Mouse (Mus musculus) B cell, adult 2 months (primary cell): ENCODE data around the gene Slc26a8.
A peak's percentile ranks its signal among the peaks of the same experiment; 100 is the strongest.
"Not testable (repeated sequence)": the region's sequence is repeated elsewhere in the genome, so short reads cannot be mapped to it uniquely, and the experiment has no call there.

ENCODE experiments used
- DNase-seq, 2 experiments: peaks; one replicate each; pipeline ENCODE4 v3.0.0; 2022

Slc26a8 gene

GRCm38 (mm10) chr17:28689586-28690283 lies at the start of gene Slc26a8:
Gene Slc26a8, minus strand, starts transcription at chr17:28690233.
- peak; percentile 13 to 31 for DNase-seq

GRCm38 (mm10) chr17:28739244-28739643 lies 49.2 kb upstream of the Slc26a8 start:
- no peak for DNase-seq

GRCm38 (mm10) chr17:28737973-28738372 lies 47.9 kb upstream of the Slc26a8 start:
- no peak for DNase-seq

- no peak for DNase-seq
These were observed 46.5 kb upstream of the Slc26a8 start for GRCm38 (mm10) chr17:28736486-28736885.

- DNase-seq: no peak
These were observed 45.5 kb upstream of the Slc26a8 start for GRCm38 (mm10) chr17:28735317-28736105.

DNA sequence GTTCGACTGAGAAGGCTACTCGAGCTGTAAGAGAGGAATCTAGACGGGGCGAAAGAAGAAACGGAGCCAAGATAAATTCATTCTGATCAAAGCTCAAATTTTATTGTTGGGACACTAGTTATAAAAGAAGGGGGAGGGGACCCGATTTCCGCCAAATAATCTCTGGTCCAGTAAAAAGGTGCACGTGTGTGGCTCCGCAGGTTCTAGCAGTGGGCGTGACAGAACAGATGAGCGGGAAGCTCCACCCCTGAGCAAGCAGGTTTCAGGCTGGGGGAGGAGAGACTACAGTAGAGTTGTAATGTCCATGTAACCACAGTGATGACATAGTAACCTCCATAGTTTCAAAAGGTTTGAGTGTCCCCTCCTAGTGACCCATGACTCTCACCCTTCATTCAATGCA lies 37.5 kb upstream of the Slc26a8 start:
- DNase-seq: not testable (repeated sequence)

GRCm38 (mm10) chr17:28725783-28726182 lies 35.8 kb upstream of the Slc26a8 start, which contains the start of gene AC170998.1:
Gene AC170998.1, plus strand, starts transcription at chr17:28726083.
- DNase-seq: no peak

- no peak for DNase-seq
These were observed 27.5 kb upstream of the Slc26a8 start for GRCm38 (mm10) chr17:28717535-28717934.

GRCm38 (mm10) chr17:28715832-28716548 lies 26.0 kb upstream of the Slc26a8 start:
- DNase-seq: no peak

GRCm38 (mm10) chr17:28714006-28714405 lies 24.0 kb upstream of the Slc26a8 start:
- DNase-seq: peak in 1 of 2 experiments; percentile 14

- DNase-seq: no peak
These were observed 22.3 kb upstream of the Slc26a8 start for GRCm38 (mm10) chr17:28712305-28712704.

- no peak for DNase-seq
These were observed 21.2 kb upstream of the Slc26a8 start for GRCm38 (mm10) chr17:28711237-28711636.

DNA sequence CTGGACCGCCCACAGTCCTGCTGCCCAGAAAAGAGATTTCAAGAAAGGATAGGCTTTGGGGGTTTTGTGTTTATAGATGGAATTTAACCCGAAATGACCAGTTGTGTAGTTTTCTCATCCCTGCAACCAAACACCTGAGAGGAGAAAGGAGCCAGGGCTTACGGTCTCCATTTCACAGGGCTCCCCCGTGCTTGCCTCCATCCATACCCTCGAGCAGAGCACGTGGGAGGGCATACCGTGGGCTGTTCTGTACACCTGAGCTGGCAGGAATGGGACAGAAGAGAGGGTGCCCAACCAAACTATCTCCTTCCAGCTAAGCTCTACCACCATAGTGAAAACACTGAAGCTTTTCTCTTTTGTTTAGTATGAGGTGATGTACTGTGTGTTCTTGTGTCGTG lies 20.3 kb upstream of the Slc26a8 start:
- no peak for DNase-seq

DNA sequence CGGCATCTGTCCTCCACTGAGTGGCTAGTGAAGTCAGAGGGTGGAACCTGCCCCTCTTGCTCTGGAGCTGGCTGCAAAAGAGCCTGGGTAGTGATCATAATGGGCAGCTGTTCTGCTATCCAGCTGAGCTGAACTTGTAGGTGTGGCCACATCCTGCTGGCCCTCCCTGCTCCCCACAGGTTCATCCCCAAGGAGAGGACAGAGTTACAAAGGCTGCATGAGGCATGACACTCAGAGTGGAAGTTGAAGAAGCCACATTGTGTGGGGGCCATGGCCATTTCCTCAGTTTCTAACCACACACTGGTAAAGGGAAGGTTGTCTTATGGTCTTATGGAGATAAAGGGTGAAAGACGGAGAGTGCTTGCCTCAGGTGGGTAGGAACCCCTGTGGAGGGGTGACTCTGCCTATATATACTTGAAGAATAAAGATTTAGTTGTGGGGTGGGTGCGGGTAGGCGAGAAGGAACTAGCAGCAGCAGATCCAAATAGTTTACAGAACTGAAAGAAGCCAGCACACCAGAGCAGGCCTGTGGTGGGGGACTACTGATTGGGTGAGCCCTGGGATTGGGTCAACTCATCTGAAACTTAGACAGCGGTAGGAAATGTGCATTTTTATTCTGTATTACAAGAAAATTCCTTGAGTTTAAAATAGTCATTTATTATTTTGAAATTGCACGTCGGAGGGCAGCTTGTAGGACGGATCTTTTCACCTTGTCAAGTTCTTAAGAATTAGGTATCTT lies 19.7 kb upstream of the Slc26a8 start:
- DNase-seq: peak; percentile 35 to 39

DNA sequence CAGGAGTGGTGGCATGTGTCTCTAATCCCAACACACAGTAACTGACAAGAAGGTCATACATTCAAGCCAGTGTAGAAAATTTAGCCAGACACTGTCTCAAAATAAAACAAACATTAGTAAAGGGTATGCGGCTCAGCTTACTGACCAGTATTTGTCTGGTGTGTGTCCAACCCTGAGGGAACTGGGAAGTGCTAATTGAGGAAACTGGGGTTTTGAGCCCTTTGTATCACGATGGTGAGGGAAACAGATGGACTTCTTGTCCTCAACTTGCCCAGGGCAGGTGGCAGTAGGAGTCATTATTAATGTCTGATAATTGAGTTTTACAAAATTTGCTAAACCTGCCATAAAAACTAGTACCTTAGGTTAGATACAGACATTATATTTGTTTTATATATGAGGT lies 19.0 kb upstream of the Slc26a8 start:
- no peak for DNase-seq

- DNase-seq: no peak
These were observed 17.8 kb upstream of the Slc26a8 start for GRCm38 (mm10) chr17:28707816-28708215.

DNA sequence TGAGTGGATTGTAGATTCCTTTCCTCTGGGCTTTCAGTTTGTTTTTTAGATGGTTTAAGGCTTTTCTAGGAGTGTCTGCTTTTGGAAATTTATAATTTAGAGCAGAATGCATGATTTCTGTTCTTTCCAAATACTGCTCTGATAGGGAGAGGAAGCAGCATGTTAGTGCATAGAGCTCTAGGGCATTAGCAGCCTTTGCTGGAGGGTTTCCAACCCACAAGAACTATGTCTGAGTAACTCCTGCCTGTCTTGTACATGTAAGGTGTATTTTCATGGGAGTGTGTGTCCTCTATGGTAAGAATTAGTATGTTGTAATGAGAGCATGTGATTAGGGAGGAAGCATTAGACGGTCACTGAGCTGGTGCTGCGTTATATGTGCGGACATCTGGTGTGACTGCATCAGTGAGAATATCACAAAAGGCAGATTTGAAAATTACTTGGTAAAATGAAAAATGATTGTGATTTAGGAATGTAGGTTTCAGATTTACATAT lies 17.1 kb upstream of the Slc26a8 start:
- DNase-seq: no peak

GRCm38 (mm10) chr17:28706697-28707096 lies 16.7 kb upstream of the Slc26a8 start:
- no peak for DNase-seq

DNA sequence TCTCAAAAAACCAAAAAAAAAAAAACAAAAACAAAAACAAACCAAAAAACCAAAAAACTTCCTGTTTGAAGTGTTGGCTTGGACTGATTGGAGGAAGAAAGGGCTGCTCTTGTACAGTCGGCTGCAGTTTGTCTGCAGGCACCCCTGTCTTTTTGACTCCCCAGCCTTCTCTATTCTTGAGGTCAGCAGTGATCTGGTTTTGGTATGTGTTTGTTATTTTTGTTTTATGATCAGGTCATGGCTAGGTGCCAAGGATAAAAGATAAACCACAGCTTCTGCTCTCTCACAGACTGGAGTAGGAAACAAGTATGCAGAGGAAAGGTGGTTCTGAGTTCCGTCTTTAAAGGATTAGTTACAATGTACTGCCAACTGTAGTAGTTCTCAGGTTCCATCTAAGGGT lies 12.6 kb upstream of the Slc26a8 start:
- DNase-seq: no peak

GRCm38 (mm10) chr17:28701737-28702136 lies 11.7 kb upstream of the Slc26a8 start:
- DNase-seq: no peak

GRCm38 (mm10) chr17:28701171-28701570 lies 11.1 kb upstream of the Slc26a8 start:
- DNase-seq: no peak

DNA sequence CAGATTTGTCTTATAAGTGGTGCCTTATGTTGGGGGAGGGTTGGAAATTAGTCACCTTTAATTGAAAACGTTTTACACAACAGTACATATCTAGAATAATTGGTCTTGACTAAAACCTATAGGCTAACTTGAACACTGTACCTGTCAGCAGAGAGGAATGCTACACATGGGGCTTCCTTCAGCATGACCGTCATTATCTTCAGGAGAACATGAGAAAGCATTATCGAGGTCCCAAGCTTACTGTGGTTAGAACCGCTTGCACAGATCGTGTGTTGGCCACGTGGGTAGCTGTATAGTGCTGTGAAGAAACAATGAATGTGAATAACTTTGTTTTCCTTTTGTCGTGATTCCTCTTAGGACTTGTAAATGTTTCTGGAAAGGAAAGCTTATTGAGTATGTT lies 9.8 kb upstream of the Slc26a8 start:
- no peak for DNase-seq

- no peak for DNase-seq
These were observed 8.6 kb upstream of the Slc26a8 start for GRCm38 (mm10) chr17:28698672-28699071.
